Mouse (Mus musculus) testis, adult 2 months (tissue): Measurements from ENCODE around the gene Plxdc1. TPM values are rescaled to one million over a fixed set of nuclear protein-coding genes. Genes with fewer than 3 reads are reported as not detected.

Source experiments
- H3K27ac ChIP-seq: fragments of 200-500 bp; 2 replicates; pipeline ENCODE4 v1.5.1; 2012; ENCODE audit warnings: low read depth, low read length; ENCODE audit not compliant: control insufficient read depth, insufficient read depth
- H3K27me3 ChIP-seq: fragments of 200-500 bp; 2 replicates; pipeline ENCODE4 v1.6.1; 2012; ENCODE audit warnings: mild to moderate bottlenecking, low read length, moderate library complexity; ENCODE audit not compliant: control insufficient read depth, insufficient read depth
- H3K36me3 ChIP-seq: fragments of 200-500 bp; 2 replicates; pipeline ENCODE4 v1.6.1; 2012; ENCODE audit warnings: mild to moderate bottlenecking, low read length; ENCODE audit not compliant: control insufficient read depth, insufficient read depth
- H3K4me1 ChIP-seq: fragments of 200-500 bp; 2 replicates; pipeline ENCODE4 v1.6.1; 2012; ENCODE audit warnings: low read length; ENCODE audit not compliant: control insufficient read depth, insufficient read depth
- H3K4me3 ChIP-seq: fragments of 200-500 bp; 2 replicates; pipeline ENCODE4 v1.5.1; 2012; ENCODE audit warnings: low read depth, mild to moderate bottlenecking, low read length, moderate library complexity, mixed read lengths; ENCODE audit not compliant: control insufficient read depth
- CTCF ChIP-seq: fragments of 200-500 bp; IDR thresholded peaks from 2 replicates; pipeline ENCODE4 v1.5.1; 2012; ENCODE audit warnings: low read depth, mild to moderate bottlenecking, inconsistent platforms, low read length, moderate library complexity; ENCODE audit not compliant: control insufficient read depth, insufficient read depth, insufficient replicate concordance
- POLR2A ChIP-seq: fragments of 200-500 bp; IDR thresholded peaks from 2 replicates; pipeline ENCODE4 v1.6.1; 2012; ENCODE audit warnings: low read depth, mild to moderate bottlenecking, inconsistent platforms, low read length, moderate library complexity; ENCODE audit not compliant: control insufficient read depth
- polyA plus RNA-seq: library from polyadenylated mRNA; depleted of rRNA; stranded (reverse); fragments of >200 nt; gene quantifications from 2 replicates; pipeline ENCODE4 v1.2.3, GENCODE M21; 2012

Plxdc1 gene
- polyA plus RNA-seq, 1 experiment = 64.4 TPM

- peaks cover 17% of the 10 kb centered on the region for H3K4me1 ChIP-seq
- H3K36me3 ChIP-seq = no peaks in the 10 kb centered on the region
- no peaks in the 10 kb centered on the region for H3K27me3 ChIP-seq
- no peak for TF ChIP-seq POLR2A
- no peak for TF ChIP-seq CTCF
- H3K27ac ChIP-seq = no peak overlapping the region
- H3K4me3 ChIP-seq = peak overlapping the region; percentile 85
These were observed 34.9 kb upstream of the Plxdc1 start for GRCm38 (mm10) chr11:98021118-98021517.

GRCm38 (mm10) chr11:98020710-98021109 is 34.5 kb upstream of the Plxdc1 start:
- no peak overlapping the region for H3K27ac ChIP-seq
- H3K4me1 ChIP-seq = peaks cover 13% of the 10 kb centered on the region
- no peaks in the 10 kb centered on the region for H3K27me3 ChIP-seq
- peak overlapping the region; percentile 39 for H3K4me3 ChIP-seq
- H3K36me3 ChIP-seq = no peaks in the 10 kb centered on the region
- TF ChIP-seq POLR2A = no peak
- no peak for TF ChIP-seq CTCF

DNA sequence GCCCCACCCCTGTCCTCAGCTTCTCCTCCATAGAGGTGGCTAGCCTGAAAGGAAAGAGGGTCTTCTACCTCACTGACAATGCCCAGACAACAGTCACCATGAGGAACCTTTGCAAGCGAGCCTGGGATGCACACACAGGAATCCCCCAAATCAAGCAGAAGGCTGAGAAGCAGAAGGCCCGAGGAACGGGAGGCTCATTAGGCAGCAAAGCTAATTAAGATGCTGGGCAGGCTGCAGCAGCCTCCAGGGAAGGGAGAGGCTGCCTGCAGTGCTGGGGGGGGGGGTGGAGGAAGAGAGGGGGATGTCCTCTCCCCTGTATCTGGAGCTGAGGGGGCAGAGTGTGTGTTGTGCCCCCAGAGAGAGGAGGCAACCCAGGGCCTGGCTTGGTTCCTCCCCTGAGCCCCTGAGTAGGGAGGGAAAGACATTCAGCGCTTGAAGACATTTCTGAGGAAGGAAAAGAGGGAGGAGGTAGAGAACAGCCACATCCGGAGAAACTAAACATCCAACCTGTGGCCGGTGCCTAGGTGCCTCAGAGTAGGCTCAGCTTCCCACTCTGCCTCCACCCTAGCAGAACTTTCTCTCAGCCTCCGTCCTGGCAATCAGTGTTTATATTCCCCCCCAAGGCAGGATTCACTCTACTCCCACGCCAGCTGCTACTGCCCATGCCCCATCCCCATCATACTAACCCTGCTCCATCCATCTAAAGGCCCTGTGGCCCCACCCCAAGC is 33.8 kb upstream of the Plxdc1 start:
- TF ChIP-seq POLR2A = no peak
- no peak for TF ChIP-seq CTCF
- H3K27ac ChIP-seq = no peak overlapping the region
- H3K4me3 ChIP-seq = peak overlapping the region; percentile 39; the same call in 1 of the 2 replicates
- no peaks in the 10 kb centered on the region for H3K36me3 ChIP-seq
- H3K27me3 ChIP-seq = no peaks in the 10 kb centered on the region
- H3K4me1 ChIP-seq = peaks cover 12% of the 10 kb centered on the region

DNA sequence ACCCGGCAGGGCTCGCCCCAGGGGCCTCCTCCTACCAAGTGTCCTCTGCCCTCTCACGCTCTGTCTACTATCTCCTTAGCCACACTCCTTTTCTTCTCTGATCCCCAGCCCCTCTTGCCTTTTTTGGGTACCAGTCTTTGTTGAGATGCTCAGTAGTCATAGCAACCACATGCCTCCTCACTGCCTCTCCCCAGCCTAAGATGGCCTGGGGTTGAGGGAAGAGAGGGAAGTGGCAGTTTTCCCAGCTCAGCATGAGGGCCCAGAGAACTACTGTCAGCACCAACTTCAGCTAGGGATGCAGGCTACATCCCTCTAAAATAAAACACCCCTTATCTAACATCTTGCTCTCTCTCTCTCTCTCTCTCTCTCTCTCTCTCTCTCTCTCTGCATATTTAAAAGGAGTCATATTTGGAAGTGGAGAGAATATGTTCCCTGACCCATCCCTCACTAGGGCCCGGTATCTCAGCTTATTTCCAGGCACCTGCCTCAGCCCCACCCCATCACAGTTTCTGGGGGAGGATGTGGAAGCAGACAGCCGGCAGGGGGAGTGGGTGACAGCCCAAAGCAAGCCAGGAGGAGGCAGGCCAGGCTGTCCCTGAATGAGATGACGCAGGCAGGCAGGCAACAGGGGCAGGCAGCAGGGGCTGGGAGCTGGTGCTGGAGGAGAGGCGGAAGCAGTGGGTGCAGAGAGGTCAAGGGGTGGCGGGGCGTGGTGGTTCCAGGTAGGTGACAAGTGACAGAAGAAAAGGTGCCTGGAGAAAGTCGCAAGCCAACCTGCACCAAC is 32.8 kb upstream of the Plxdc1 start:
- TF ChIP-seq POLR2A (no peak), CTCF (no peak)
- Histone ChIP-seq H3K4me3 (no peak overlapping the region), H3K27ac (no peak overlapping the region), H3K36me3 (no peaks in the 10 kb centered on the region), H3K4me1 (peaks cover 12% of the 10 kb centered on the region), H3K27me3 (no peaks in the 10 kb centered on the region)

DNA sequence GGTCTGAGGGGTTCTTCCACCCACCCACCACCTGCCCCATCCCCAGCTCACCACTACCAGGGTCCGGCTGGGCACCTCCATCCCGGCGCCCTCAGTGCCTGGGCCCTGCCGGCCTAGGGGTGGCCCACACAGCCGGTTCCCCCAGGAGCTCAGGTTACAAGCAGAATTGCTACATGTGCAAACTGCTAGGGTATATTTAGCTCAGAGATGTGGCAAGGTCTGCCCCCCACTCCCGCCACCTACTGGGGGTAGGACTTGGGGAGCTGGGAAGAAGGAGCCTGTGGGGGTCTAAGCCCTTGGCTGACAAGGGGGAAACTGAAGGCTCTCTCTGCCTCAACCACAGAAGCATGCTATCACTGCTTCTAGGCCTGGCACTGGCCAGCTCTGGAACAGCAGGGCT is 32.0 kb upstream of the Plxdc1 start:
- Histone ChIP-seq H3K4me1 (peaks cover 8% of the 10 kb centered on the region), H3K27me3 (no peaks in the 10 kb centered on the region), H3K36me3 (no peaks in the 10 kb centered on the region), H3K4me3 (no peak overlapping the region), H3K27ac (no peak overlapping the region)
- TF ChIP-seq CTCF = no peak
- no peak for TF ChIP-seq POLR2A

GRCm38 (mm10) chr11:98016824-98017223 is 30.6 kb upstream of the Plxdc1 start:
- H3K4me1 ChIP-seq = peaks cover 8% of the 10 kb centered on the region
- no peak overlapping the region for H3K4me3 ChIP-seq
- TF ChIP-seq POLR2A = no peak
- TF ChIP-seq CTCF = no peak
- no peak overlapping the region for H3K27ac ChIP-seq
- H3K36me3 ChIP-seq = no peaks in the 10 kb centered on the region
- no peaks in the 10 kb centered on the region for H3K27me3 ChIP-seq

- Histone ChIP-seq H3K27me3 (no peaks in the 10 kb centered on the region), H3K4me3 (no peak overlapping the region), H3K4me1 (peaks cover 6% of the 10 kb centered on the region), H3K27ac (no peak overlapping the region), H3K36me3 (no peaks in the 10 kb centered on the region)
- TF ChIP-seq POLR2A (no peak), CTCF (no peak)
These were observed 29.9 kb upstream of the Plxdc1 start for GRCm38 (mm10) chr11:98016177-98016576.
